Mouse (Mus musculus): ENCODE results near the gene Acadvl. TPM values are rescaled to one million over a fixed set of nuclear protein-coding genes. Genes with fewer than 3 reads are reported as not detected.

Gene Acadvl
- polyA plus RNA-seq, 1 experiment: 88.6 TPM

DNA sequence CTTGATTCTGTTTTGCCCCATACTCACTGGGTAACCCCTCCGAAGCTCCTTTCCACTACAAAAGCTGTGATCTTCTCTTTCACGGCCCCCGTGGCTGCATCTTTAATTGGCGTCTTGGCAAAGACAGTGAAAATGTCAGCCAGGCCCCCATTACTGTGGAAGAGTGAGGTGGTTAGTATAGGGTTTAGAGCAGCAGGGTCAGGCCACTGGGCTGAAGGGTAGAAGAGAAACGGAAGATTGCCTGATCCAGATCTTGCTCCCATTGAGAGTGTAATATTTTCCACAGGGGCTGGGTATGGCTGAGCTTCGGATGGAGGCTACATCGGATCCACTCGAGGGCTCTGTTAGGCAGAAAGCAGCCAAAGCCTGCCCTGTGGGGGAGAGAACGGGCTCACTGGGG lies 2.3 kb downstream of the Acadvl start:
- H3K4me1 ChIP-seq (ENCODE audit: control insufficient read depth, insufficient read depth, low read length): peaks cover 3% of the 10 kb centered on the region; the same call in 1 of the 2 replicates
- H3K4me3 ChIP-seq (replicated peaks; ENCODE audit: extremely low read depth, low read depth, low read length): no peak overlapping the region
- TF ChIP-seq POLR2A (IDR thresholded peaks at IDR 0.05; ENCODE audit: borderline replicate concordance, extremely low read depth, low read depth, low read length) (no peak), CTCF (IDR thresholded peaks at IDR 0.05; ENCODE audit: insufficient read depth, low read length) (no peak)
- 87% methylated on average over 9 of the region's 9 CpGs for WGBS
- DNase-seq: no peak

DNA sequence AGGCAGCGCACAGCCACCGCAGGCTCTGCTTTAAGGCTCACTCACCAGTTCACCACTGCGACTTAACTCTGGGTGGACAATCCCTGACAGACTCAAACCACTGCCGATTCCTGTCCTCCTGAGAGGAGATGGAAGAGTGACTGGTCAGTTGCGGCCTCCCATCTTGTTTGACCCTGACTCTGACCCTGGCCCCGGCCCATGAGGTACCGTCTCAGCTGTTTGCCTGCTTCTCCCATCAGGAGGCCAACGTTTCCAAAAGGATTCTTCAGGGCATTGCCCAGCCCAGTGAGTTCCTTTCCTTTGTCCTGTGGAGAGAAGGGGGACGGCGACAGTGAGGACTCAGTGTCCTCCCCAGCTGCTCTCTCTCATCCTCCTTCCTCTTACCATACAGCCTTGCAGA lies 4.2 kb downstream of the Acadvl start:
- no peak for DNase-seq
- WGBS: 89% methylated on average over 10 of the region's 10 CpGs
- no peak overlapping the region for H3K4me3 ChIP-seq (replicated peaks; ENCODE audit: extremely low read depth, low read depth, low read length)
- TF ChIP-seq CTCF (IDR thresholded peaks at IDR 0.05; ENCODE audit: insufficient read depth, low read length): no peak
- TF ChIP-seq POLR2A (IDR thresholded peaks at IDR 0.05; ENCODE audit: borderline replicate concordance, extremely low read depth, low read depth, low read length): no peak
- peaks cover 2% of the 10 kb centered on the region; the same call in 1 of the 2 replicates for H3K4me1 ChIP-seq (ENCODE audit: control insufficient read depth, insufficient read depth, low read length)

DNA sequence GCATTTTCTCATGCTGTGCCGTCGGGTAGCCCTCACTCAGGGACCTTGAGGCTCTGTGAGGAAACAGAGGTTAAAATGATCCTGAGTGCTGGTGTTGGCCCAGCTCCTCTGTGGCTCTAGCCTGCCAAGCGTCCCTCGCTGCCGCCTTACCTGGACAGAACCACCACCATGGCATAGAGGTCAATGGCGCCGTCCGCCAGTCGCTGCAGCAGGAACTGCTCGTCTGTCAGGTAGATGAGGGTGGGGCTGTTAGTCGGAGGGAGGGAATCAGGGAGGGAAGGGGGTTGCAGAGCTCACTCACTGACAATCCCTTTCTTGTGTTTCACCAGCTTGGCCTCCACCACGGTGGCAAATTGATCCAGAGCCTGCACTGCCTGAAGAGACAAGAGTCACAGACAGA lies 4.7 kb downstream of the Acadvl start:
- TF ChIP-seq POLR2A (IDR thresholded peaks at IDR 0.05; ENCODE audit: borderline replicate concordance, extremely low read depth, low read depth, low read length): no peak
- no peak for TF ChIP-seq CTCF (IDR thresholded peaks at IDR 0.05; ENCODE audit: insufficient read depth, low read length)
- DNase-seq: no peak
- Histone ChIP-seq H3K4me3 (replicated peaks; ENCODE audit: extremely low read depth, low read depth, low read length) (no peak overlapping the region), H3K4me1 (ENCODE audit: control insufficient read depth, insufficient read depth, low read length) (peaks cover 2% of the 10 kb centered on the region; the same call in 1 of the 2 replicates)
- WGBS: 82% methylated on average over 12 of the region's 12 CpGs

DNA sequence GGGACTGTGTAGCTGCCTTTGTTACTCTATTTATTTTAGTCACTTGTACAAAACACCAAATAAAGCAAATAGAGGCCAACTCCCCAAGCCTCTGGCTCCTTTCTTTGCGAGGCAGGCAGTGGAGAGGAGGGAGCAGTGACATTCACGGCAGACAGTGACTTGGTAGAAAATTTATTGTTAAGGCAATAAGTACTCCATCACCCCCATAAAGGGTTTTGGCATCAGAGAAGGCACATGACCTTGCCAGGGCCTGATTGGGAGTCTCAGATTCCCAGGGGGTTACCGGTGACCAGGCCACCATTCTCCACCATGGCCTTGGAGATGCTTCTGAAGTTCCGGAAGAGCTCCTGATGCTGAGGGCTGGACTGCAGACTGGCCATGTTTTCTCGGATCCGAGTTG lies 5.2 kb downstream of the Acadvl start:
- WGBS: 82% methylated on average over 6 of the region's 6 CpGs
- TF ChIP-seq POLR2A (IDR thresholded peaks at IDR 0.05; ENCODE audit: borderline replicate concordance, extremely low read depth, low read depth, low read length): no peak
- TF ChIP-seq CTCF (IDR thresholded peaks at IDR 0.05; ENCODE audit: insufficient read depth, low read length): no peak
- H3K4me1 ChIP-seq (ENCODE audit: control insufficient read depth, insufficient read depth, low read length): peaks cover 2% of the 10 kb centered on the region; the same call in 1 of the 2 replicates
- no peak for DNase-seq
- no peak overlapping the region for H3K4me3 ChIP-seq (replicated peaks; ENCODE audit: extremely low read depth, low read depth, low read length)

DNA sequence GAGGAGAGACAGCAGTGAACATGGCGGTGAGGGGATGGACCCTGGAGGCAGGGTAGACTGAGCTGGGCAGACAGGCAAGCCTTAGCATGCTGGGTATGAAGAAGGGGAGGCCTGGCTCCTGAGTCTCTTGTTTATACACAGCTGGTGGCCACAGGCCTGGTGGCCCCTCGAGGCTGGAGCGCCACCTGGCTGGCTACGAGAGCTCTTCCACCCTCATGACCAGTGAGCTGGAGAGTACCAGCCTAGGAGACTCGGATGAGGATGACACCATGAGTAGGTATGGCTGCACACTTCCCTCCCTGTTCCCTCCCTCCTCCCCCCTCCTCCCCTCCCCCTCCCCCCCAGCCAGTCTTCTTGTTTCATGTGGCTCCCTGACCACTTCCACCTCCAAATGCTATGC lies 9.7 kb downstream of the Acadvl start:
- no peak for DNase-seq
- 57% methylated on average over 5 of the region's 5 CpGs for WGBS
- H3K4me1 ChIP-seq (ENCODE audit: control insufficient read depth, insufficient read depth, low read length): peaks cover 9% of the 10 kb centered on the region
- peak; percentile 30; the same call in 1 of the 2 replicates for TF ChIP-seq CTCF (IDR thresholded peaks at IDR 0.05; ENCODE audit: insufficient read depth, low read length)
- TF ChIP-seq POLR2A (IDR thresholded peaks at IDR 0.05; ENCODE audit: borderline replicate concordance, extremely low read depth, low read depth, low read length): no peak
- no peak overlapping the region for H3K4me3 ChIP-seq (replicated peaks; ENCODE audit: extremely low read depth, low read depth, low read length)

DNA sequence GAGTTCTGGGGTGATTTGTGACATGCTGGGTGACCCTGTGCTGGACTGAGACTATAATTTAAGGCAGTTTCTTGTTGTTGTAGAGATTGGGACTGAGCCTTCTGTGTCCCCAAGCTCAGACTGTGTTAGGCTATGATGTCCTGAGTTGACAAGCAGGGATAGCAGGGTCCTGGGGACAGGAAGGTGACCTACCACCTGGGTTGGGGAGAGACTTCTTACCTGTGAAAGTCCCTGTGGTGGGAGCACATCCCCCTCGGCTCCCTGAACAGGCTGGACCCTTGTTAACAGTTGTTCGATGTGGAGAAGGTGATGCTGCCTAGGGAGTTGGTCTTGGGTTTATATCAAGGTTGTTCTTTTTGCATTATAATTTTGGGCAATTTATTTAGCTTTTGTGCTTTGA lies 12.7 kb downstream of the Acadvl start:
- peaks cover 9% of the 10 kb centered on the region for H3K4me1 ChIP-seq (ENCODE audit: control insufficient read depth, insufficient read depth, low read length)
- H3K4me3 ChIP-seq (replicated peaks; ENCODE audit: extremely low read depth, low read depth, low read length): no peak overlapping the region
- WGBS: 83% methylated on average over 2 of the region's 2 CpGs
- TF ChIP-seq CTCF (IDR thresholded peaks at IDR 0.05; ENCODE audit: insufficient read depth, low read length): no peak
- TF ChIP-seq POLR2A (IDR thresholded peaks at IDR 0.05; ENCODE audit: borderline replicate concordance, extremely low read depth, low read depth, low read length): no peak
- no peak for DNase-seq

DNA sequence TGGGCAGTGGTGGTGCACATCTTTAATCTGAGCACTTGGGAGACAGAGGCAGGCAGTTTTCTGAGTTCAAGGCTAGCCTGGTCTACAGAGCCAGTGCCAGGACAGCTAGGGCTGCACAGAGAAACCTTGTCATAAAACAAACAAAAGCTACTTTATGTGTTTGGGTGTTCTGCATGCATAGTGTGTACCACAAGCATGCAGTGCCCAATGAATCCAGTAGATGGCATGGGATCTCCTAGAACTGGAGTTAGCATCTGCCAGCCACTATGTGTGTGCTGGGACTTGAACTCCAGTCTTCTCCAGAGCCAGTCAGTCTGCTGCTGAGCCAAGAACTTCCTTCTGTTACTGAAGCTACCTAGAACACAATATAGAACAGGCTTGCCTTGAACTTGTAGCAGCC lies 13.3 kb downstream of the Acadvl start:
- TF ChIP-seq CTCF (IDR thresholded peaks at IDR 0.05; ENCODE audit: insufficient read depth, low read length): 0 out of 2 replicates have a peak, but pooled peaks have one; percentile 5
- no peak for TF ChIP-seq POLR2A (IDR thresholded peaks at IDR 0.05; ENCODE audit: borderline replicate concordance, extremely low read depth, low read depth, low read length)
- no peak for DNase-seq

DNA sequence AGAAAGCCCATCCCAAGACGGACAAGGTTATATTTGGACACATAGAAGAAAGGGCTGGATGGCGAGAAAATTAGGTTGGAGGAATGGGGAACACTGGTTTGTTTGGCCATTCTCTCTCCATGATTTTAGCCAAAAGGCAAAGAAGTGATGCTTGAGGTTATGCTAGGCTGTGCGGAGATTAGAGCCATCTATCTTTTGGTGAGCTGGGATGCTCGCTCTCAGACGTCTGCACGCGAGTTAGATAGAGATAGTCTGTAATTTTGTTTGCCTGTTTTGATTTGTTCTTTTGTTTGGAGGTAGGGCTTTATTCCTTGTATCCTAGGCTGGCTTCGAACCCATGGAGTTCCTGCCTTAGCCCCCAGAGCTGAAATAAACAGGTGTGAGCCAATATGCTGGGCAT lies 14.1 kb downstream of the Acadvl start:
- TF ChIP-seq POLR2A (IDR thresholded peaks at IDR 0.05; ENCODE audit: borderline replicate concordance, extremely low read depth, low read depth, low read length) (no peak), CTCF (IDR thresholded peaks at IDR 0.05; ENCODE audit: insufficient read depth, low read length) (no peak)
- WGBS: 11% methylated on average over 8 of the region's 8 CpGs
- peaks cover 9% of the 10 kb centered on the region for H3K4me1 ChIP-seq (ENCODE audit: control insufficient read depth, insufficient read depth, low read length)
- H3K4me3 ChIP-seq (replicated peaks; ENCODE audit: extremely low read depth, low read depth, low read length): peak overlapping the region; percentile 90
- no peak for DNase-seq

More for the DNA sequence above, 13.3 kb downstream of the Acadvl start:
- no peak overlapping the region for H3K4me3 ChIP-seq (replicated peaks; ENCODE audit: extremely low read depth, low read depth, low read length)
- H3K4me1 ChIP-seq (ENCODE audit: control insufficient read depth, insufficient read depth, low read length): peaks cover 9% of the 10 kb centered on the region

DNA sequence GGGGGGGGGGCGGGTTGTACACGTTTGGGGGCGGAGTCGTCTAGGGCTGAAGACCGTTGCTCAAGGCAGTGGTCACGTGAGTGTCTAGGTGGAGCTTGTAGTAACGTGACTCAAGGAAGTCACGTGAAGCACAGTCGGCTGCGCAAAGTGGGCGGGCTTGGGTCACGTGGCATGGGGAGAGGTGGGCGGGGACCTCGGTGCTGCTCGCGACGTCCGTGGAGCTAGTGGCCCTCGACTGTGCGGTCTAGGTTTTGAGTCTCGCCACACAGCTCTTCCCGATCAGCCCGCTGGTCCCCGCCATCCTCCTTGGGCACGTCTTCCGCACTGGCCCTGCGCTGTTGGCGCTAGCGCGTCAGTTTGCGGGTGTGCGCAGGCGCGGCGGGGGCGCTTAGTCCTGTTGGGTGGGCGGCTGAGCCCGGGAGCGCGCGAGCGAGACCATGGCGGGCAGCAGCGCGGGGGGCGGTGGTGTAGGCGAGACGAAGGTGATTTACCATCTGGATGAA lies 14.8 kb downstream of the Acadvl start, which contains the start of gene Dvl2:
Dvl2 (plus strand) TSS at position 200 of the 503 bp plus-strand sequence.
- WGBS: 1% methylated on average over 48 of the region's 48 CpGs
- TF ChIP-seq POLR2A (IDR thresholded peaks at IDR 0.05; ENCODE audit: borderline replicate concordance, extremely low read depth, low read depth, low read length) (peak; percentile 97), CTCF (IDR thresholded peaks at IDR 0.05; ENCODE audit: insufficient read depth, low read length) (no peak)
- peak; percentile 80 for DNase-seq
- Histone ChIP-seq H3K4me3 (replicated peaks; ENCODE audit: extremely low read depth, low read depth, low read length) (peak within 1 kb of the TSS; percentile 90), H3K4me1 (ENCODE audit: control insufficient read depth, insufficient read depth, low read length) (peaks cover 9% of the 10 kb centered on the region)

DNA sequence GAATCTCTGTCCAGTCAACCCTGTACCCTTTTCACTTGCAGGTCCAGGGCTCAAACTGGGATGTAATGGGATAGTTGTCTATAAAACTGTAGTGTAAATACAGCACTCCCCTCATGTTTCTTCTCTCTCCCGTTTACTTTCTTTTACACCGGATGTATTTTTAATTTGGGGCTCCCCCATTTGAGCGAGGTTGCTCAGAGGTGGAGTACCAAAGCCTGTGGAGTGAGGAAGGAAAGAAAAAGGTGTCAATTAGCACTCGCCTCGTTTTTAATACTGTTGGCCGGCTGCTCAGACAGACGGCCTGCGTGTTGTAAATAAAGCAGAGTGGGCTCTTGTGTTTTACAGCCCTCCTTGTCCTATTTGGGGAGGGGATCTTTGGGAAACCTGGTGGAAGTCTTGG lies 15.5 kb downstream of the Acadvl start:
- TF ChIP-seq CTCF (IDR thresholded peaks at IDR 0.05; ENCODE audit: insufficient read depth, low read length): no peak
- TF ChIP-seq POLR2A (IDR thresholded peaks at IDR 0.05; ENCODE audit: borderline replicate concordance, extremely low read depth, low read depth, low read length): no peak
- Histone ChIP-seq H3K4me1 (ENCODE audit: control insufficient read depth, insufficient read depth, low read length) (peaks cover 9% of the 10 kb centered on the region), H3K4me3 (replicated peaks; ENCODE audit: extremely low read depth, low read depth, low read length) (no peak overlapping the region)
- DNase-seq: no peak
- WGBS: 77% methylated on average over 8 of the region's 8 CpGs
